Mouse (Mus musculus) brown adipose tissue, adult 24 weeks (tissue): Measurements from ENCODE around the gene Lenep. TPM values are rescaled to one million over a fixed set of nuclear protein-coding genes. Genes with fewer than 3 reads are reported as not detected.
"Not testable (repeated sequence)": the region's sequence is repeated elsewhere in the genome, so short reads cannot be mapped to it uniquely, and the experiment has no call there.

Source experiments
- H3K27ac ChIP-seq: fragments of 200-500 bp; replicated peaks from 2 replicates; pipeline ENCODE4 v1.5.1; 2012; ENCODE audit warnings: low read depth, mild to moderate bottlenecking, low read length
- H3K4me1 ChIP-seq: fragments of 200-500 bp; 2 replicates; pipeline ENCODE4 v1.6.1; 2012; ENCODE audit warnings: low read length, mixed read lengths; ENCODE audit not compliant: control insufficient read depth, insufficient read depth, insufficient read length
- H3K4me3 ChIP-seq: fragments of 200-500 bp; 2 replicates; pipeline ENCODE4 v1.5.1; 2012; ENCODE audit warnings: low read depth, mild to moderate bottlenecking, low read length, moderate library complexity; ENCODE audit not compliant: insufficient read depth
- polyA plus RNA-seq: library from polyadenylated mRNA; stranded (reverse); fragments of >200 nt; gene quantifications from 2 replicates; pipeline ENCODE4 v1.2.4, GENCODE M21; 2012; ENCODE audit not compliant: missing spikeins, insufficient read depth, insufficient read length

Lenep gene
- 1.3 TPM in 1 of 2 replicates, not detected in the other for polyA plus RNA-seq

GRCm38 (mm10) chr3:89402693-89403092 is at the start of gene Lenep:
Gene Lenep, minus strand, starts transcription at chr3:89402793.
- Histone ChIP-seq H3K27ac (no peak within 1 kb of the TSS), H3K4me1 (peaks cover 4% of the 10 kb centered on the region; the same call in 1 of the 2 replicates), H3K4me3 (no peak within 1 kb of the TSS)

GRCm38 (mm10) chr3:89451916-89452315 is 49.3 kb upstream of the Lenep start:
- Histone ChIP-seq H3K4me1 (no peaks in the 10 kb centered on the region), H3K4me3 (no peak overlapping the region), H3K27ac (no peak overlapping the region)

GRCm38 (mm10) chr3:89449541-89449940 is 46.9 kb upstream of the Lenep start:
- no peaks in the 10 kb centered on the region for H3K4me1 ChIP-seq
- no peak overlapping the region for H3K27ac ChIP-seq
- no peak overlapping the region for H3K4me3 ChIP-seq

GRCm38 (mm10) chr3:89448720-89449537 is 46.3 kb upstream of the Lenep start:
- no peak overlapping the region for H3K4me3 ChIP-seq
- no peak overlapping the region for H3K27ac ChIP-seq
- H3K4me1 ChIP-seq = no peaks in the 10 kb centered on the region

GRCm38 (mm10) chr3:89440691-89441090 is 38.1 kb upstream of the Lenep start:
- Histone ChIP-seq H3K4me1 (peaks cover 8% of the 10 kb centered on the region; the same call in 1 of the 2 replicates), H3K4me3 (no peak overlapping the region), H3K27ac (no peak overlapping the region)

- Histone ChIP-seq H3K4me3 (peak overlapping the region; percentile 75), H3K4me1 (peaks cover 8% of the 10 kb centered on the region; the same call in 1 of the 2 replicates), H3K27ac (peak overlapping the region; percentile 76)
These were observed 34.7 kb upstream of the Lenep start for GRCm38 (mm10) chr3:89437269-89437668.

- peak within 1 kb of the TSS; percentile 76 for H3K27ac ChIP-seq
- peak within 1 kb of the TSS; percentile 75 for H3K4me3 ChIP-seq
- peaks cover 9% of the 10 kb centered on the region; the same call in 1 of the 2 replicates for H3K4me1 ChIP-seq
These were observed 33.9 kb upstream of the Lenep start, which contains the start of gene Pbxip1 for GRCm38 (mm10) chr3:89436176-89437113. Gene Pbxip1, plus strand, starts transcription at chr3:89436706.

- peaks cover 14% of the 10 kb centered on the region; the same call in 1 of the 2 replicates for H3K4me1 ChIP-seq
- H3K4me3 ChIP-seq = no peak overlapping the region
- no peak overlapping the region for H3K27ac ChIP-seq
These were observed 32.4 kb upstream of the Lenep start for GRCm38 (mm10) chr3:89435041-89435440.

- Histone ChIP-seq H3K27ac (no peak overlapping the region), H3K4me3 (no peak overlapping the region), H3K4me1 (peaks cover 14% of the 10 kb centered on the region; the same call in 1 of the 2 replicates)
These were observed 31.9 kb upstream of the Lenep start for GRCm38 (mm10) chr3:89434532-89434931.

- Histone ChIP-seq H3K27ac (no peak overlapping the region), H3K4me3 (no peak overlapping the region), H3K4me1 (peaks cover 11% of the 10 kb centered on the region; the same call in 1 of the 2 replicates)
These were observed 30.0 kb upstream of the Lenep start for GRCm38 (mm10) chr3:89432606-89433005.

GRCm38 (mm10) chr3:89430171-89431159 is 27.9 kb upstream of the Lenep start, which contains the start of gene Pygo2:
Gene Pygo2, plus strand, starts transcription at chr3:89430214.
- peak within 1 kb of the TSS; percentile 79 for H3K4me3 ChIP-seq

GRCm38 (mm10) chr3:89429021-89429420 is 26.4 kb upstream of the Lenep start:
- not testable (repeated sequence) for H3K4me1 ChIP-seq, H3K4me3 ChIP-seq, H3K27ac ChIP-seq

More at GRCm38 (mm10) chr3:89430171-89431159, 27.9 kb upstream of the Lenep start, which contains the start of gene Pygo2:
- Histone ChIP-seq H3K4me1 (peaks cover 5% of the 10 kb centered on the region; the same call in 1 of the 2 replicates), H3K27ac (peak within 1 kb of the TSS; percentile 66)

- Histone ChIP-seq H3K4me1 (peaks cover 6% of the 10 kb centered on the region), H3K27ac (no peak overlapping the region), H3K4me3 (no peak overlapping the region)
These were observed 23.3 kb upstream of the Lenep start for GRCm38 (mm10) chr3:89425876-89426275.

- Histone ChIP-seq H3K4me1 (peaks cover 6% of the 10 kb centered on the region), H3K4me3 (no peak overlapping the region), H3K27ac (no peak overlapping the region)
These were observed 22.5 kb upstream of the Lenep start for GRCm38 (mm10) chr3:89425141-89425525.
